ENCODE assay signal across 8 mouse cellular contexts in the genomic region with DNA sequence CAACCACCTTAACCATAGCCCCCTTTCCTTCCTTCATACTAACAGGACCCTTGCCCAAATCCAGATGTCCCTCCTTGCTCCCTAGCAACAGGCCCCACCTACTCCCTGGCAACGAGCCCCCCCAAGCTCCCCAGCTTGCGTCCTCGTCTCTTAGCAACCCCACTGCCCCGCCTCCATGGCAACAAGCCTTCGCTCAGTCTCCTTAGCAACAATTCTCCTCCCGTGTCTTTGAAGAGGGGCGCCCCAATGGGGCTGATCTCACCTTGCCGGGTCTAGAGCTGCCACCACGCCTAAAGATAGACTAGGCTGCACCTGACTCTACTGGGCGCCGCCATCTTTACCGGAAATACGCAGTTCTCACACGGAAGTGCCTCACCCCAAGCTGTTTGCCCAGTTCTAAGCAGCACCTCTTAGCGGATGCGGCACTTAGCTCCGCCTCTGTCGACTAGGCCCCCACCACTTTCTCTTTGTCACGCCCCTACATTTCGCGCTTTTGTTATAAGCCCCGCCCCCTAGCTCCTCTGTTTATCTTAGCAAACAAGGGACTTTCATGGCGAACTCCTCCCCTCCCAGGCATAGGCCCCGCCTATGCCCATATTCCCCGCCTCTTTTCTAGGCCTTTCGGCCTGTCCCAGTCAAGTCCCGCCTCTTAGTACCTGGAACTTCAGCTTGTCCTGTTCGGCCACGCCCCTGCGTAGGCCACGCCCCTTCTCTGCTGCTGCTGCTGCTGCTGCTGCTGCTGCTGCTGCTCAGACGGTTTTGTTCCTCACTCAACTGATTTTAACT. TPM values are rescaled to one million over a fixed set of nuclear protein-coding genes. Genes with fewer than 3 reads are reported as not detected.
DNase-seq lines count a peak whose midpoint lies in the region; ATAC-seq and TF ChIP-seq lines count a peak whose summit lies in the region.

Hspbp1 (minus strand) TSS at position 437 of the 786 bp plus-strand sequence.

- peak in 1 of 2 experiments; percentile 74; a peak in 2 of 4 replicates for TF ChIP-seq POLR2A in MEL (IDR thresholded peaks at IDR 0.05; ENCODE audit: control insufficient read depth in 1 of 2, insufficient read depth in 1 of 2, low read depth in 1 of 2, low read length in 2 of 2, poor library complexity in 1 of 2)
- peak; percentile 41; the same call in 1 of the 2 replicates for TF ChIP-seq POLR2A in cerebellum, adult 2 months (IDR thresholded peaks at IDR 0.05; ENCODE audit: borderline replicate concordance, insufficient read depth, low read length)

- no peaks in the 10 kb centered on the region for H3K27me3 ChIP-seq in MEL (ENCODE audit: control insufficient read depth in 1 of 2, insufficient read depth in 2 of 2, low read length in 2 of 2)
- H3K27me3 ChIP-seq in cerebellum, adult 2 months (ENCODE audit: control insufficient read depth, insufficient read depth, low read length) = no peaks in the 10 kb centered on the region
- no peaks in the 10 kb centered on the region for H3K27me3 ChIP-seq in forebrain, postnatal 0 days (ENCODE audit: insufficient read depth, low read length)
- H3K27me3 ChIP-seq in lung, embryonic 15.5 days = no peaks in the 10 kb centered on the region

- no peak for TF ChIP-seq CTCF in MEL (IDR thresholded peaks at IDR 0.05 in 2 of 3, conservative IDR thresholded peaks at IDR 0.05 in 1 of 3; ENCODE audit: control insufficient read depth in 1 of 3, insufficient read depth in 1 of 3, low read depth in 2 of 3, low read length in 3 of 3, poor library complexity in 1 of 3, severe bottlenecking in 1 of 3)
- TF ChIP-seq CTCF in cerebellum, adult 2 months (IDR thresholded peaks at IDR 0.05; ENCODE audit: borderline replicate concordance, insufficient read depth, low read depth, low read length) = no peak
- no peak for TF ChIP-seq CTCF in forebrain, postnatal 0 days (IDR thresholded peaks at IDR 0.05; ENCODE audit: low read depth)

- peak within 1 kb of the TSS; percentile 72 for H3K9ac ChIP-seq in MEL (ENCODE audit: control insufficient read depth, low read depth, low read length, poor library complexity, severe bottlenecking)
- H3K9ac ChIP-seq in forebrain, postnatal 0 days = peak within 1 kb of the TSS; percentile 64
- H3K9ac ChIP-seq in lung, embryonic 15.5 days = peak within 1 kb of the TSS; percentile 57

- peak within 1 kb of the TSS; percentile 87 for H3K4me2 ChIP-seq in forebrain, postnatal 0 days (ENCODE audit: low read depth)
- H3K4me2 ChIP-seq in lung, embryonic 15.5 days = peak within 1 kb of the TSS; percentile 95

- peak within 1 kb of the TSS; percentile 51 for H3K27ac ChIP-seq in MEL (ENCODE audit: control insufficient read depth, low read depth, low read length)
- H3K27ac ChIP-seq in cerebellum, adult 2 months (ENCODE audit: insufficient read depth, low read length) = peak within 1 kb of the TSS; percentile 19; the same call in 1 of the 2 replicates
- H3K27ac ChIP-seq in forebrain, postnatal 0 days (ENCODE audit: low read depth, low read length) = peak within 1 kb of the TSS; percentile 77
- H3K27ac ChIP-seq in lung, embryonic 15.5 days = peak within 1 kb of the TSS; percentile 76

- peaks cover 5% of the 10 kb centered on the region; the same call in 1 of the 2 replicates for H3K79me2 ChIP-seq in MEL (ENCODE audit: control insufficient read depth, insufficient read depth, low read length, poor library complexity)

- peak within 1 kb of the TSS; percentile 79 to 96 for H3K4me3 ChIP-seq in MEL (ENCODE audit: control insufficient read depth in 1 of 2, insufficient read depth in 1 of 2, low read depth in 2 of 2, low read length in 2 of 2)
- H3K4me3 ChIP-seq in cerebellum, adult 2 months (replicated peaks; ENCODE audit: insufficient read depth, low read depth, low read length) = peak within 1 kb of the TSS; percentile 90
- peak within 1 kb of the TSS; percentile 70 for H3K4me3 ChIP-seq in forebrain, postnatal 0 days (ENCODE audit: low read depth, low read length)
- H3K4me3 ChIP-seq in lung, embryonic 15.5 days = peak within 1 kb of the TSS; percentile 97

- TF ChIP-seq RAD21 in MEL (IDR thresholded peaks at IDR 0.05; ENCODE audit: low read depth, low read length) = no peak

- under 1% methylated on average over 32 of the region's 32 CpGs for WGBS in cerebellum, adult 2 months
- under 1% methylated on average over 32 of the region's 32 CpGs for WGBS in forebrain, postnatal 0 days
- WGBS in lung, embryonic 15.5 days = under 1% methylated on average over 32 of the region's 32 CpGs

- peak; percentile 99 for ATAC-seq in forebrain, postnatal 0 days
- peak; percentile 99 for ATAC-seq in lung, embryonic 15.5 days (ENCODE audit: borderline replicate concordance, extremely low read depth, low FRiP score, low TSS enrichment)

- TF ChIP-seq EP300 in MEL (IDR thresholded peaks at IDR 0.05; ENCODE audit: low read depth in 1 of 2, low read length in 2 of 2) = peak in 1 of 2 experiments; percentile 13; a peak in 1 of 4 replicates

- no peaks in the 10 kb centered on the region for H3K9me3 ChIP-seq in MEL (replicated peaks; ENCODE audit: insufficient read depth, low read length)
- H3K9me3 ChIP-seq in forebrain, postnatal 0 days (ENCODE audit: low read length) = no peaks in the 10 kb centered on the region
- H3K9me3 ChIP-seq in lung, embryonic 15.5 days = no peaks in the 10 kb centered on the region

- H3K4me1 ChIP-seq in MEL (ENCODE audit: control insufficient read depth in 1 of 2, insufficient read depth in 2 of 2, low read length in 2 of 2) = peaks cover 4 to 7% of the 10 kb centered on the region in 2 experiments
- H3K4me1 ChIP-seq in cerebellum, adult 2 months (ENCODE audit: control insufficient read depth, insufficient read depth, low read length) = peaks cover 4% of the 10 kb centered on the region; the same call in 1 of the 2 replicates
- H3K4me1 ChIP-seq in forebrain, postnatal 0 days (ENCODE audit: insufficient read depth) = 0 out of 2 replicates have a peak, but pooled peaks cover 6% of the 10 kb centered on the region
- H3K4me1 ChIP-seq in lung, embryonic 15.5 days = peaks cover 7% of the 10 kb centered on the region

- DNase-seq in MEL (ENCODE audit: low read depth, low spot score) = peak; percentile 99
- DNase-seq in cerebellum, adult 2 months = peak; percentile 91 to 92
- peak; percentile 94 for DNase-seq in forebrain, postnatal 0 days
- peak; percentile 94 for DNase-seq in heart, postnatal 4 days
- peak; percentile 93 to 95 for DNase-seq in layer of hippocampus, adult 8-10 months (ENCODE audit: low spot score in 2 of 2)
- peak; percentile 94 for DNase-seq in ovary, adult 18-20 months (ENCODE audit: low spot score)
- peak; percentile 99 for DNase-seq in thymus, postnatal 0 days (ENCODE audit: low spot score)

- H3K36me3 ChIP-seq in MEL (ENCODE audit: control insufficient read depth in 1 of 2, insufficient read depth in 2 of 2, low read length in 2 of 2) = peaks cover 0 to 10% of the 10 kb centered on the region in 2 experiments; a peak in 2 of 4 replicates
- H3K36me3 ChIP-seq in forebrain, postnatal 0 days (ENCODE audit: insufficient read depth) = peaks cover 24% of the 10 kb centered on the region
- peaks cover 20% of the 10 kb centered on the region for H3K36me3 ChIP-seq in lung, embryonic 15.5 days

TF ChIP-seq in MEL, 35 proteins besides CTCF, POLR2A, EP300 and RAD21 (continues in another document):
- 0 out of 2 replicates have a peak, but pooled peaks have one; percentile 28 for TF ChIP-seq NRF1 (IDR thresholded peaks at IDR 0.05; ENCODE audit: insufficient read depth, low read depth, low read length, poor library complexity, severe bottlenecking)
- TF ChIP-seq POLR2AphosphoS5 (IDR thresholded peaks at IDR 0.05; ENCODE audit: borderline replicate concordance, low read depth, low read length) = no peak
- peak; percentile 43 for TF ChIP-seq USF1 (IDR thresholded peaks at IDR 0.05; ENCODE audit: low read depth, low read length)
- no peak for TF ChIP-seq ZNF384 (IDR thresholded peaks at IDR 0.05; ENCODE audit: low read depth, low read length)
- peak; percentile 79 for TF ChIP-seq ELF1 (IDR thresholded peaks at IDR 0.05; ENCODE audit: low read depth, low read length)
- TF ChIP-seq TAL1 (IDR thresholded peaks at IDR 0.05; ENCODE audit: low read length) = no peak
- no peak for TF ChIP-seq MAFK (IDR thresholded peaks at IDR 0.05; ENCODE audit: borderline replicate concordance, low read depth, low read length)
- TF ChIP-seq RCOR1 (IDR thresholded peaks at IDR 0.05; ENCODE audit: low read depth, low read length) = no peak
- TF ChIP-seq ZKSCAN1 (IDR thresholded peaks at IDR 0.05; ENCODE audit: low read depth, low read length) = no peak
- TF ChIP-seq GATA1 (IDR thresholded peaks at IDR 0.05; ENCODE audit: low read depth, low read length) = no peak
- peak; percentile 44 for TF ChIP-seq NELFE (IDR thresholded peaks at IDR 0.05; ENCODE audit: low read depth, low read length)
- TF ChIP-seq E2F4 (IDR thresholded peaks at IDR 0.05; ENCODE audit: borderline replicate concordance, low read depth, low read length) = peak; percentile 76; the same call in 1 of the 2 replicates
- TF ChIP-seq SIN3A (IDR thresholded peaks at IDR 0.05; ENCODE audit: low read length) = peak; percentile 97
- peak; percentile 60; the same call in 1 of the 2 replicates for TF ChIP-seq KAT2A (conservative IDR thresholded peaks at IDR 0.05; ENCODE audit: low read depth, low read length)
- no peak for TF ChIP-seq CHD2 (IDR thresholded peaks at IDR 0.05; ENCODE audit: low read length)
- TF ChIP-seq HCFC1 (IDR thresholded peaks at IDR 0.05; ENCODE audit: low read depth, low read length) = peak; percentile 91
- TF ChIP-seq MEF2A (IDR thresholded peaks at IDR 0.05; ENCODE audit: extremely low read depth, insufficient replicate concordance, low read depth, low read length, poor library complexity, severe bottlenecking) = no peak
- TF ChIP-seq USF2 (IDR thresholded peaks at IDR 0.05; ENCODE audit: borderline replicate concordance in 1 of 2, insufficient read depth in 1 of 2, low read depth in 1 of 2, low read length in 2 of 2) = no peak
- peak; percentile 63 for TF ChIP-seq TBP (IDR thresholded peaks at IDR 0.05; ENCODE audit: low read depth, low read length)
- no peak for TF ChIP-seq BHLHE40 (IDR thresholded peaks at IDR 0.05; ENCODE audit: borderline replicate concordance, low read depth, low read length)

RNA-seq across cellular contexts. Expression of gene Hspbp1, which starts in this region (rescaled TPM):
- total RNA-seq in MEL (2012; rRNA removed) = 101 and 111 TPM in 2 replicates
- polyA plus RNA-seq in MEL (2012; ENCODE audit: insufficient read depth in 1 of 2, insufficient read length in 2 of 2, low read depth in 1 of 2, low replicate concordance in 2 of 2, missing spikeins in 1 of 2) = 100 to 1,000 TPM in 1 of 2 experiments, not detected in 1; 101 TPM
- 94.5 and 96.8 TPM in 2 replicates for polyA plus RNA-seq in cerebellum, adult 2 months (2012; rRNA removed)
- 188 and 219 TPM in 2 replicates for total RNA-seq in forebrain, postnatal 0 days (2014; rRNA removed)
- 206 and 214 TPM in 2 replicates for polyA plus RNA-seq in forebrain, postnatal 0 days (2015; fragmentation: Nextera tagmentation; extraction: Ambion mirVana)
- 10 to 100 TPM; 51.5 to 54.7 TPM for total RNA-seq in heart, postnatal 4 days (2021)
- 10 to 100 TPM; 76.4 to 91.2 (median 84.1) TPM for total RNA-seq in layer of hippocampus, adult 8-10 months (2022)
- polyA plus RNA-seq in lung, embryonic 15.5 days (2015; fragmentation: Nextera tagmentation; extraction: Ambion mirVana) = 99.4 and 99.6 TPM in 2 replicates
- 74.9 and 91.0 TPM in 2 replicates for polyA plus RNA-seq in thymus, postnatal 0 days (2015; fragmentation: Nextera tagmentation; extraction: Ambion mirVana)

Comparison
In these comparisons a context has a peak if more than half of its experiments do, and no peak if none do; other contexts are left out.
1. Peak in every context shown above with its lines: DNase-seq, ATAC-seq, H3K4me3 ChIP-seq and H3K27ac ChIP-seq.
2. H3K27ac ChIP-seq: peak in every context shown above with its lines; median percentile 77 in forebrain, postnatal 0 days; 76 in lung, embryonic 15.5 days; 51 in MEL; 19 in cerebellum, adult 2 months.